ENCODE assay signal across 8 mouse cellular contexts in the genomic region with DNA sequence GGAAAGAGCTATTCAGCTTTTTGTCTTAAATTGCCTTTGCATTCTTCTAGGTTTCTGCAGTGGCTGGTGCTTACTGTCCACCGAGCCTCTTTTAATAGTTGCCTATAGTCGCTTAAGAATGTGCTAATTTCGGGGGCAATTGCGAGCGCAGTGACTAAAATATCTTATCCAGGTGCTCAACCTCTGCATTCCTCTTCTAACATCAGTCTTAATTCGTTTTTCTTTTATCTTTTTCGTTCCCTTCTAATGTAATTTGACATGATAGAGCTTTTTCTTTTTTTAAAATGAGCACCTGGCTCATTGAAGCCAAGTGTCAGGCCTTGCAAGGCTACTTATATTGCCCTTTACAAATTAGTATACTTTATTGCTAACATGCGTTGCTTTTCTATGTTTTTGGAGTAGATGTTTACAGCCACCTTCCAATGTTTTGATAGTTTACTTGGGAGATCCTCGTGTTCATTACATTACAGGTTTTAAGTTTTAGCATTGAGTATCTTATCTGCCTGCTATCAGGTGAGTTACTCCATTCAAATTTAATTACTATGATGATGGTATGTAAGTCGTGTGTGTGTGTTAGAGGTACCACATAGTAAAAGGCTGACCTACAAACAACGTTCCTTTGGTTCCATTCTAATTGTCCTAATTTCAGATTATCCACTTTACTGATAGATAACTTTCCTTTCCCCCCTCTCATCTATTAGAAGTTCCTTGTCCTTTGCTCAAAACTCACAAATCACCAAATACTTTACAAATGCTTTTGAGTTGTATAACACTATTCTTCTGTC. TPM values are rescaled to one million over a fixed set of nuclear protein-coding genes. Genes with fewer than 3 reads are reported as not detected.
DNase-seq lines count a peak whose midpoint lies in the region; TF ChIP-seq lines count a peak whose summit lies in the region.
"Had no signal": no experiment of that assay in that cellular context is flagged by ENCODE, and none has a peak within 500 bp of the region (broad histone marks: within the 10 kb centered on the region; RNA-seq: fewer than 3 reads in every experiment).

No protein-coding gene starts in this region.

- no peaks in the 10 kb centered on the region for H3K27me3 ChIP-seq in thymus, adult 2 months (ENCODE audit: control insufficient read depth, insufficient read depth, low read length)

- no peak for DNase-seq in thymus, adult 2 months
- no peak for DNase-seq in thymus, postnatal 36 days
- DNase-seq in liver, result peak; percentile 38
- DNase-seq in adipocyte (ENCODE audit: low spot score), result no peak
- no peak for DNase-seq in cerebellum, adult 18-20 months
- no peak for DNase-seq in adrenal gland, adult 2 months
- DNase-seq: spleen, adult 18-20 months had no signal

- WGBS in thymus, adult 2 months, result 17% methylated on average over 11 of the region's 11 CpGs

- H3K4me3 ChIP-seq in thymus, adult 2 months (ENCODE audit: control insufficient read depth, insufficient read depth, low read length), result peak overlapping the region; percentile 34
- peak overlapping the region; percentile 67 for H3K4me3 ChIP-seq in embryonic fibroblast, embryonic 13.5 days (ENCODE audit: insufficient read depth, low read length)

- no peak for TF ChIP-seq CTCF in thymus, adult 2 months (IDR thresholded peaks at IDR 0.05; ENCODE audit: borderline replicate concordance, control insufficient read depth, extremely low read depth, insufficient read depth, low read length, poor library complexity)
- TF ChIP-seq CTCF in embryonic fibroblast, embryonic 13.5 days (IDR thresholded peaks at IDR 0.05; ENCODE audit: borderline replicate concordance, insufficient read depth, low read length), result no peak

- no peaks in the 10 kb centered on the region for H3K36me3 ChIP-seq in thymus, adult 2 months (ENCODE audit: control insufficient read depth, insufficient read depth, low read length)

- TF ChIP-seq POLR2A in thymus, adult 2 months (IDR thresholded peaks at IDR 0.05; ENCODE audit: control insufficient read depth, extremely low read depth, insufficient read depth, low read length, poor library complexity), result no peak
- TF ChIP-seq POLR2A in embryonic fibroblast, embryonic 13.5 days (IDR thresholded peaks at IDR 0.05; ENCODE audit: low read depth, low read length), result peak; percentile 57

- H3K4me1 ChIP-seq in thymus, adult 2 months (replicated peaks; ENCODE audit: control insufficient read depth, insufficient read depth, low read length), result peaks cover 20% of the 10 kb centered on the region
- peaks cover 4% of the 10 kb centered on the region; the same call in 1 of the 2 replicates for H3K4me1 ChIP-seq in embryonic fibroblast, embryonic 13.5 days (ENCODE audit: control insufficient read depth, insufficient read depth, low read length)

- peak overlapping the region; percentile 52 for H3K27ac ChIP-seq in thymus, adult 2 months (ENCODE audit: control insufficient read depth, insufficient read depth, low read length)
- peak overlapping the region; percentile 48; the same call in 1 of the 2 replicates for H3K27ac ChIP-seq in embryonic fibroblast, embryonic 13.5 days (ENCODE audit: insufficient read depth, low read length)

RNA-seq across cellular contexts. Expression of a gene that starts 1.1 kb away (rescaled TPM):
- polyA plus RNA-seq in thymus, adult 2 months (2012; rRNA removed), result not detected in 2 replicates
- not detected in 2 replicates for polyA plus RNA-seq in embryonic fibroblast, embryonic 13.5 days (2011; ENCODE audit: insufficient read length, low read depth, missing spikeins)
- 1 to 10 TPM in 1 of 2 experiments, not detected in 1; 2.0 TPM for total RNA-seq in adrenal gland, adult 2 months (2021)
- polyA plus RNA-seq in adrenal gland, adult 2 months (2012; rRNA removed), result not detected in 2 replicates

RNA-seq across cellular contexts. Expression of a gene that starts 2.3 kb away (rescaled TPM):
- polyA plus RNA-seq in thymus, adult 2 months (2012; rRNA removed), result 565 and 592 TPM in 2 replicates
- 9.2 and 11.1 TPM in 2 replicates for polyA plus RNA-seq in embryonic fibroblast, embryonic 13.5 days (2011; ENCODE audit: insufficient read length, low read depth, missing spikeins)
- 10 to 100 TPM in 1 of 2 experiments, not detected in 1; 21.4 TPM for total RNA-seq in adrenal gland, adult 2 months (2021)
- polyA plus RNA-seq in adrenal gland, adult 2 months (2012; rRNA removed), result 503 and 643 TPM in 2 replicates

RNA-seq across cellular contexts. Expression of a gene that starts 7.5 kb away (rescaled TPM):
- 255 and 367 TPM in 2 replicates for polyA plus RNA-seq in thymus, adult 2 months (2012; rRNA removed)
- polyA plus RNA-seq in embryonic fibroblast, embryonic 13.5 days (2011; ENCODE audit: insufficient read length, low read depth, missing spikeins), result not detected in 2 replicates
- total RNA-seq in adrenal gland, adult 2 months (2021), result 100 to 1,000 TPM; 493 to 563 TPM
- 686 and 751 TPM in 2 replicates for polyA plus RNA-seq in adrenal gland, adult 2 months (2012; rRNA removed)

RNA-seq across cellular contexts. Expression of a gene that starts 8.6 kb away (rescaled TPM):
- 1,020 and 1,654 TPM in 2 replicates for polyA plus RNA-seq in thymus, adult 2 months (2012; rRNA removed)
- polyA plus RNA-seq in embryonic fibroblast, embryonic 13.5 days (2011; ENCODE audit: insufficient read length, low read depth, missing spikeins), result 10.0 and 16.5 TPM in 2 replicates
- 10 to 100 TPM; 21.8 to 28.5 TPM for total RNA-seq in adrenal gland, adult 2 months (2021)
- polyA plus RNA-seq in adrenal gland, adult 2 months (2012; rRNA removed), result 59.6 and 80.3 TPM in 2 replicates

RNA-seq across cellular contexts. Expression of a gene that starts 15.6 kb away (rescaled TPM):
- 87.7 and 101 TPM in 2 replicates for polyA plus RNA-seq in thymus, adult 2 months (2012; rRNA removed)
- polyA plus RNA-seq in embryonic fibroblast, embryonic 13.5 days (2011; ENCODE audit: insufficient read length, low read depth, missing spikeins), result 2.5 and 3.7 TPM in 2 replicates
- 10 to 100 TPM; 15.2 to 26.7 TPM for total RNA-seq in adrenal gland, adult 2 months (2021)
- 2.7 and 2.8 TPM in 2 replicates for polyA plus RNA-seq in adrenal gland, adult 2 months (2012; rRNA removed)

Comparison
In these comparisons a context has a peak if more than half of its experiments do, and no peak if none do; other contexts are left out.
1. RNA of a gene that starts 2.3 kb away (polyA plus RNA-seq): 565 to 592 TPM in thymus, adult 2 months and 503 to 643 TPM in adrenal gland, adult 2 months; 9.2 to 11.1 TPM in embryonic fibroblast, embryonic 13.5 days; every median in the first group is over 10 times any median in the second.
2. RNA of a gene that starts 7.5 kb away (polyA plus RNA-seq): 686 to 751 TPM in adrenal gland, adult 2 months and 255 to 367 TPM in thymus, adult 2 months; not detected in embryonic fibroblast, embryonic 13.5 days; every median in the first group is over 100 times any median in the second.